In the genomic region with DNA sequence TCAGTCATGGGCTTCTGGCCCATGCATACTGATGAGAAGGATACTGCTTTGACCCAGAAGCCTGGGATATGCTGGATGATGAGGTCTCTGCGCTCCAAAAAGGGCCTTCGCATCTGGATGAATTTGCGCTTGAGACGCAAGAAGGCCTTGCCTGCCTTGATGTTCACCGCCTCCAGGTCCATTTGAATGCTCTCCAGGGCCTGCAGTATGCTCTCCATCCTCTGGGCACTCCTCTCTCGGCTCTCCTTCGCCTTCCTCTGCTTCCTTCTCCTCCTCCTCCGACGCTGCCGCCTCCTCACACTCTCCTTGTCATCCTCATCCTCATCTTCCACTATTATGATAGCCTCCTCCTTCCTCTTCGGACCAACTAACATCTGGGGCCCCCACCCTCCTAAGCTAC, we compare ENCODE assay signal across 8 mouse cellular contexts. TPM values are rescaled to one million over a fixed set of nuclear protein-coding genes. Genes with fewer than 3 reads are reported as not detected.
DNase-seq lines count a peak whose midpoint lies in the region; ATAC-seq and TF ChIP-seq lines count a peak whose summit lies in the region.
"Had no signal": no experiment of that assay in that cellular context is flagged by ENCODE, and none has a peak within 500 bp of the region (broad histone marks: within the 10 kb centered on the region; RNA-seq: fewer than 3 reads in every experiment).

No protein-coding gene starts in this region.

- H3K9ac ChIP-seq in limb, embryonic 12.5 days (replicated peaks) = peak overlapping the region; percentile 77
- H3K9ac ChIP-seq in stomach, embryonic 14.5 days (replicated peaks; ENCODE audit: low read depth, low read length) = peak overlapping the region; percentile 72

- H3K4me2 ChIP-seq in limb, embryonic 12.5 days = peak overlapping the region; percentile 61
- H3K4me2 ChIP-seq in stomach, embryonic 14.5 days (replicated peaks; ENCODE audit: low read depth, low read length) = peak overlapping the region; percentile 45

- H3K4me3 ChIP-seq in left cerebral cortex, adult 2 months = peak overlapping the region; percentile 61
- peak overlapping the region; percentile 81 for H3K4me3 ChIP-seq in bone marrow macrophage, adult 2 months (ENCODE audit: insufficient read depth, low read length)
- H3K4me3 ChIP-seq in forebrain, embryonic 10.5 days = peak overlapping the region; percentile 70
- H3K4me3 ChIP-seq in limb, embryonic 12.5 days (replicated peaks) = peak overlapping the region; percentile 62
- peak overlapping the region; percentile 51 for H3K4me3 ChIP-seq in stomach, embryonic 14.5 days (ENCODE audit: low read depth, low read length)

- intact Hi-C loops in left cerebral cortex, adult 2 months (cut with DNase I) = no loop called here

- no peak for TF ChIP-seq POLR2A in bone marrow macrophage, adult 2 months (IDR thresholded peaks at IDR 0.05; ENCODE audit: borderline replicate concordance, low read depth, low read length)

- no peaks in the 10 kb centered on the region for H3K9me3 ChIP-seq in forebrain, embryonic 10.5 days
- no peaks in the 10 kb centered on the region for H3K9me3 ChIP-seq in limb, embryonic 12.5 days
- no peaks in the 10 kb centered on the region for H3K9me3 ChIP-seq in stomach, embryonic 14.5 days (ENCODE audit: control insufficient read depth, low read depth, low read length)

- H3K27me3 ChIP-seq in forebrain, embryonic 10.5 days (ENCODE audit: poor library complexity, severe bottlenecking) = peaks cover 100% of the 10 kb centered on the region
- peaks cover 85% of the 10 kb centered on the region for H3K27me3 ChIP-seq in limb, embryonic 12.5 days
- no peaks in the 10 kb centered on the region for H3K27me3 ChIP-seq in stomach, embryonic 14.5 days (ENCODE audit: control insufficient read depth, insufficient read depth, low read length)

- ATAC-seq in limb, embryonic 12.5 days (ENCODE audit: insufficient number of reproducible peaks, insufficient read depth, low FRiP score, low TSS enrichment, low read depth) = no peak
- no peak for ATAC-seq in stomach, embryonic 14.5 days (ENCODE audit: insufficient number of reproducible peaks, insufficient read depth, low FRiP score, low read depth)

- H3K27ac ChIP-seq in left cerebral cortex, adult 2 months = peak overlapping the region; percentile 92
- no peak overlapping the region for H3K27ac ChIP-seq in bone marrow macrophage, adult 2 months (ENCODE audit: insufficient read depth, low read depth, low read length)
- peak overlapping the region; percentile 92 for H3K27ac ChIP-seq in forebrain, embryonic 10.5 days
- H3K27ac ChIP-seq in limb, embryonic 12.5 days = 0 out of 2 replicates have a peak overlapping the region, but pooled peaks have one; percentile 7
- 0 out of 2 replicates have a peak overlapping the region, but pooled peaks have one; percentile 44 for H3K27ac ChIP-seq in stomach, embryonic 14.5 days (ENCODE audit: low read length)

- peaks cover 14% of the 10 kb centered on the region for H3K4me1 ChIP-seq in bone marrow macrophage, adult 2 months (ENCODE audit: control insufficient read depth, insufficient read depth, low read length)
- H3K4me1 ChIP-seq in forebrain, embryonic 10.5 days = peaks cover 24% of the 10 kb centered on the region
- 0 out of 2 replicates have a peak, but pooled peaks cover 7% of the 10 kb centered on the region for H3K4me1 ChIP-seq in limb, embryonic 12.5 days (replicated peaks)
- no peaks in the 10 kb centered on the region for H3K4me1 ChIP-seq in stomach, embryonic 14.5 days (ENCODE audit: control insufficient read depth, insufficient read depth, low read length)

- no peak; the same call in none of the 2 replicates for TF ChIP-seq CTCF in left cerebral cortex, adult 2 months (IDR thresholded peaks at IDR 0.05)
- TF ChIP-seq CTCF in bone marrow macrophage, adult 2 months (IDR thresholded peaks at IDR 0.05; ENCODE audit: low read depth, low read length) = no peak

- no peak for DNase-seq in left cerebral cortex, adult 2 months (ENCODE audit: extremely low spot score in 1 of 2, low spot score in 2 of 2)
- no peak for DNase-seq in left cerebral cortex, adult 8-10 months (ENCODE audit: low spot score in 2 of 2)
- DNase-seq in forebrain, embryonic 10.5 days (ENCODE audit: extremely low spot score, low spot score) = peak; percentile 22
- DNase-seq in layer of hippocampus, postnatal 25 days (ENCODE audit: extremely low spot score in 1 of 2, low spot score in 1 of 2) = no peak

- 40% methylated on average over 11 of the region's 11 CpGs for WGBS in forebrain, embryonic 10.5 days
- 27% methylated on average over 11 of the region's 11 CpGs for WGBS in limb, embryonic 12.5 days
- WGBS in stomach, embryonic 14.5 days = 35% methylated on average over 11 of the region's 11 CpGs

- H3K36me3 ChIP-seq in forebrain, embryonic 10.5 days (replicated peaks) = peaks cover 38% of the 10 kb centered on the region
- H3K36me3 ChIP-seq in limb, embryonic 12.5 days = peaks cover 23% of the 10 kb centered on the region; the same call in 1 of the 2 replicates
- H3K36me3 ChIP-seq in stomach, embryonic 14.5 days (ENCODE audit: control insufficient read depth, insufficient read depth, low read length) = no peaks in the 10 kb centered on the region

RNA-seq across cellular contexts. Expression of a gene that starts 0.7 kb away (rescaled TPM):
- total RNA-seq in left cerebral cortex, adult 2 months (2021) = 100 to 1,000 TPM; 105 to 116 TPM
- 100 to 1,000 TPM; 108 to 135 (median 115) TPM for total RNA-seq in left cerebral cortex, adult 8-10 months (2022)
- polyA plus RNA-seq in bone marrow macrophage, adult 2 months (2012; ENCODE audit: insufficient read depth, insufficient read length, missing spikeins) = 23.6 and 32.4 TPM in 2 replicates
- polyA plus RNA-seq in forebrain, embryonic 10.5 days (2016; fragmentation: Nextera tagmentation; extraction: Ambion mirVana) = 29.8 and 31.7 TPM in 2 replicates
- polyA plus RNA-seq in limb, embryonic 12.5 days (2016; fragmentation: Nextera tagmentation; extraction: Ambion mirVana) = 41.3 and 41.9 TPM in 2 replicates
- 25.1 and 25.6 TPM in 2 replicates for polyA plus RNA-seq in stomach, embryonic 14.5 days (2014; fragmentation: Nextera tagmentation; extraction: Ambion mirVana)
- total RNA-seq in layer of hippocampus, postnatal 25 days (2021) = 100 to 1,000 TPM in 1 of 2 experiments, 10 to 100 TPM in 1; 91.5 to 111 TPM

RNA-seq across cellular contexts. Expression of a gene that starts 14.2 kb away (rescaled TPM):
- 10 to 100 TPM; 52.7 to 56.0 TPM for total RNA-seq in left cerebral cortex, adult 2 months (2021)
- 10 to 100 TPM; 52.2 to 63.5 (median 53.7) TPM for total RNA-seq in left cerebral cortex, adult 8-10 months (2022)
- polyA plus RNA-seq in bone marrow macrophage, adult 2 months (2012; ENCODE audit: insufficient read depth, insufficient read length, missing spikeins) = 18.9 and 21.0 TPM in 2 replicates
- polyA plus RNA-seq in forebrain, embryonic 10.5 days (2016; fragmentation: Nextera tagmentation; extraction: Ambion mirVana) = 14.2 and 16.0 TPM in 2 replicates
- 24.8 and 27.0 TPM in 2 replicates for polyA plus RNA-seq in limb, embryonic 12.5 days (2016; fragmentation: Nextera tagmentation; extraction: Ambion mirVana)
- 23.9 and 25.9 TPM in 2 replicates for polyA plus RNA-seq in stomach, embryonic 14.5 days (2014; fragmentation: Nextera tagmentation; extraction: Ambion mirVana)
- 10 to 100 TPM; 42.2 to 52.4 TPM for total RNA-seq in layer of hippocampus, postnatal 25 days (2021)

RNA-seq across cellular contexts. Expression of a gene that starts 27.0 kb away (rescaled TPM):
- 10 to 100 TPM; 14.5 to 16.8 TPM for total RNA-seq in left cerebral cortex, adult 2 months (2021)
- total RNA-seq in left cerebral cortex, adult 8-10 months (2022) = 10 to 100 TPM; 13.9 to 16.2 (median 14.5) TPM
- not detected in 2 replicates for polyA plus RNA-seq in bone marrow macrophage, adult 2 months (2012; ENCODE audit: insufficient read depth, insufficient read length, missing spikeins)
- 4.2 and 4.6 TPM in 2 replicates for polyA plus RNA-seq in forebrain, embryonic 10.5 days (2016; fragmentation: Nextera tagmentation; extraction: Ambion mirVana)
- polyA plus RNA-seq in limb, embryonic 12.5 days (2016; fragmentation: Nextera tagmentation; extraction: Ambion mirVana) = 4.1 and 5.8 TPM in 2 replicates
- 4.4 and 5.6 TPM in 2 replicates for polyA plus RNA-seq in stomach, embryonic 14.5 days (2014; fragmentation: Nextera tagmentation; extraction: Ambion mirVana)
- 10 to 100 TPM; 15.7 to 16.1 TPM for total RNA-seq in layer of hippocampus, postnatal 25 days (2021)
- total RNA-seq: hematopoietic stem cell, adult 5-6 weeks had no signal
